9 mouse cellular contexts compared by ENCODE assay signal in the genomic region with DNA sequence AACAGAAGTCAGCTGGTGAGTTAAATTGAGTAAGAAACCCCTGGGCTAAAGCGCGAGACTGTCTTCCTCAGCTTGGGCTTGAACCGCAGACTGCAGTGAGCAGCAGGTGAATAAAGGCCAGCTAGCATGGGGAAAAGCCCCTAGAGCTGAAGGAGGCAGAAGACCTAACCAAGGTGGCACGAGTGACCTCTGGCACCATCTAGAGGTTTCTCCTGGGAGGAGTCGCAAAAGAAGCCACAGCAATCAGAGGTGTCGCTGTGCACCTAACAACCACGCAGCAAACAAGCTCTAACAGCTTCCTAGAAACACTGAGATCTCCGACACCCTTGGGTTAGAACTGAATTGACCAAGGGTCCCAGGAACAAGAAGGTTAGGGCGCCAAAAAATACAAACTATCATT.
DNase-seq lines count a peak whose midpoint lies in the region; ATAC-seq and TF ChIP-seq lines count a peak whose summit lies in the region.
"Had no signal": no experiment of that assay in that cellular context is flagged by ENCODE, and none has a peak within 500 bp of the region (broad histone marks: within the 10 kb centered on the region; RNA-seq: fewer than 3 reads in every experiment).

No protein-coding gene starts in this region.

- H3K36me3 ChIP-seq in kidney, adult 2 months (ENCODE audit: control insufficient read depth, insufficient read depth, low read length) = no peaks in the 10 kb centered on the region
- no peaks in the 10 kb centered on the region for H3K36me3 ChIP-seq in kidney, embryonic 14.5 days (ENCODE audit: control insufficient read depth, insufficient read depth, low read length)
- no peaks in the 10 kb centered on the region for H3K36me3 ChIP-seq in lung, embryonic 14.5 days (ENCODE audit: insufficient read depth)
- H3K36me3 ChIP-seq: limb, embryonic 13.5 days had no signal

- peak; percentile 55 for TF ChIP-seq CTCF in kidney, adult 2 months (conservative IDR thresholded peaks at IDR 0.05; ENCODE audit: insufficient read depth, insufficient read length, low read depth, low read length)
- peak; percentile 64 for TF ChIP-seq CTCF in lung, embryonic 14.5 days (IDR thresholded peaks at IDR 0.05; ENCODE audit: low read depth)

- WGBS in kidney, adult 2 months = 53% methylated on average over 9 of the region's 9 CpGs
- WGBS in kidney, embryonic 14.5 days = 31% methylated on average over 9 of the region's 9 CpGs
- 29% methylated on average over 9 of the region's 9 CpGs for WGBS in lung, embryonic 14.5 days

- H3K9ac ChIP-seq in kidney, embryonic 14.5 days (ENCODE audit: low read depth, low read length) = no peak overlapping the region
- H3K9ac ChIP-seq in lung, embryonic 14.5 days = no peak overlapping the region
- H3K9ac ChIP-seq: limb, embryonic 13.5 days had no signal

- H3K27ac ChIP-seq in kidney, adult 2 months (ENCODE audit: insufficient read depth, low read depth, low read length) = no peak overlapping the region
- H3K27ac ChIP-seq in kidney, embryonic 14.5 days (ENCODE audit: low read depth, low read length) = no peak overlapping the region
- no peak overlapping the region for H3K27ac ChIP-seq in lung, embryonic 14.5 days (ENCODE audit: low read depth)
- H3K27ac ChIP-seq: limb, embryonic 13.5 days had no signal

- no peak overlapping the region for H3K4me2 ChIP-seq in kidney, embryonic 14.5 days (replicated peaks; ENCODE audit: low read depth, low read length)
- H3K4me2 ChIP-seq in lung, embryonic 14.5 days = no peak overlapping the region
- H3K4me2 ChIP-seq: limb, embryonic 13.5 days had no signal

- H3K4me1 ChIP-seq in kidney, adult 2 months (ENCODE audit: control insufficient read depth, insufficient read depth, low read length) = no peaks in the 10 kb centered on the region
- H3K4me1 ChIP-seq in kidney, embryonic 14.5 days (ENCODE audit: control insufficient read depth, insufficient read depth, low read length) = no peaks in the 10 kb centered on the region
- H3K4me1 ChIP-seq in lung, embryonic 14.5 days (ENCODE audit: insufficient read depth) = no peaks in the 10 kb centered on the region
- H3K4me1 ChIP-seq: limb, embryonic 13.5 days had no signal

- H3K27me3 ChIP-seq in kidney, adult 2 months (replicated peaks; ENCODE audit: control insufficient read depth, insufficient read depth, low read length) = no peaks in the 10 kb centered on the region
- H3K27me3 ChIP-seq in kidney, embryonic 14.5 days (ENCODE audit: control insufficient read depth, insufficient read depth, low read length) = no peaks in the 10 kb centered on the region
- H3K27me3 ChIP-seq in lung, embryonic 14.5 days (ENCODE audit: insufficient read depth, low read length) = no peaks in the 10 kb centered on the region
- H3K27me3 ChIP-seq: limb, embryonic 13.5 days had no signal

- ATAC-seq in kidney, embryonic 14.5 days (ENCODE audit: low FRiP score, low TSS enrichment) = no peak; the same call in 1 of the 2 replicates
- no peak for ATAC-seq in lung, embryonic 14.5 days (ENCODE audit: insufficient read depth)
- no peak for ATAC-seq in erythroid progenitor cell, adult 5-6 weeks (replicated peaks; ENCODE audit: low FRiP score, poor library complexity, severe bottlenecking)

- intact Hi-C loops in heart, postnatal 36 days (cut with DNase I) = loop anchor here (5.0 kb wide), 1 partner anchor 277 kb away; no protein-coding TSS in a partner anchor

- no peak for TF ChIP-seq POLR2A in kidney, adult 2 months (IDR thresholded peaks at IDR 0.05; ENCODE audit: low read depth, low read length)

- no peaks in the 10 kb centered on the region for H3K9me3 ChIP-seq in kidney, embryonic 14.5 days (ENCODE audit: control insufficient read depth, low read length)
- no peaks in the 10 kb centered on the region for H3K9me3 ChIP-seq in lung, embryonic 14.5 days (ENCODE audit: low read depth, low read length)
- H3K9me3 ChIP-seq: limb, embryonic 13.5 days had no signal

- peak; percentile 28 for DNase-seq in kidney, adult 2 months
- peak; percentile 16 for DNase-seq in MEL-GATA-1-ER (ENCODE audit: extremely low read depth, low read depth)
- peak; percentile 44 to 52 for DNase-seq in cerebellum, postnatal 36 days
- DNase-seq in heart, postnatal 36 days = peak; percentile 16 to 22
- peak; percentile 61 for DNase-seq in lung, embryonic 14.5 days
- DNase-seq in right cerebral cortex, postnatal 10 days (ENCODE audit: low spot score in 2 of 2) = peak; percentile 52 to 65

- H3K4me3 ChIP-seq in kidney, adult 2 months (ENCODE audit: insufficient read depth, low read depth, low read length) = no peak overlapping the region
- H3K4me3 ChIP-seq in kidney, embryonic 14.5 days (ENCODE audit: low read length) = no peak overlapping the region
- H3K4me3 ChIP-seq in lung, embryonic 14.5 days (ENCODE audit: low read depth, low read length) = no peak overlapping the region
- H3K4me3 ChIP-seq: limb, embryonic 13.5 days had no signal
